Mouse (Mus musculus) G1E (cell line): ENCODE results near the gene Tek.

Experiments
- CTCF ChIP-seq: IDR thresholded peaks from 2 replicates; pipeline ENCODE4 v1.5.1; 2012; ENCODE audit warnings: low read depth, low read length, inconsistent platforms, mixed read lengths
- GATA2 ChIP-seq: IDR thresholded peaks from 2 replicates; pipeline ENCODE4 v1.6.1; 2012; ENCODE audit warnings: low read depth, low read length, inconsistent platforms, borderline replicate concordance
- TAL1 ChIP-seq: conservative IDR thresholded peaks from 2 replicates; pipeline ENCODE4 v1.6.1; 2012; ENCODE audit warnings: low read depth, low read length, inconsistent platforms, mixed read lengths

GRCm38 (mm10) chr4:94855201-94855600 lies 116.1 kb downstream of the Tek start:
- TF ChIP-seq CTCF, result no peak
- TF ChIP-seq TAL1, result no peak
- TF ChIP-seq GATA2, result no peak
